Mouse (Mus musculus) kidney, adult 8-10 months (tissue): Measurements from ENCODE around the gene Cdk18.
"Not testable (repeated sequence)": the region's sequence is repeated elsewhere in the genome, so short reads cannot be mapped to it uniquely, and the experiment has no call there.

ENCODE experiments used
- DNase-seq, 2 experiments: peaks; one replicate each; pipeline ENCODE4 v3.0.0; 2022

The Cdk18 gene

DNA sequence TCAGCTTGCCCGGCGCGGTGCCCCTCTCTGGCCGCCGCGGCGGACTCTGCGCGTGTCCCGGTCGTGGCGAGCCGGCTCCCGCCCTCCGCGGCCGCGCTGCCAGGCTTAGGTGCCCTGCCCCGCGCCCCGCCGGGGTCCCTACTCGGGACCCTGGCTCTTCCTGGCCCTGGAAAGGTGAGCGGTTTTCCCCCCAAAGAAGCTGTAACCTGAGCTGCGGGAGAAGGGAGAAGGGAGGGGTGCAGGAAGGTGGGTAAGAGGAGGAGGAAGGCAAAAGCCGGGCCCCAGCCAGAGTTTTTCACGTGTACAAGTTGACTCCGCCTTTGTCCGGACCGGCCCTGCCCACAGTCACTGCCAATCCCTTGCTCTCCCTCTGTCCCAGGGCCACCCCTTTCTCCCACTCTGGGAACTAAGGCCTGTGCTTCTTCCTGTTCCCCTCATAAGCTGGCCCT, at the start of gene Cdk18:
Gene Cdk18 (minus strand): TSS at position 269 of the 449 bp plus-strand sequence.
- DNase-seq = peak; percentile 91 to 92

DNA sequence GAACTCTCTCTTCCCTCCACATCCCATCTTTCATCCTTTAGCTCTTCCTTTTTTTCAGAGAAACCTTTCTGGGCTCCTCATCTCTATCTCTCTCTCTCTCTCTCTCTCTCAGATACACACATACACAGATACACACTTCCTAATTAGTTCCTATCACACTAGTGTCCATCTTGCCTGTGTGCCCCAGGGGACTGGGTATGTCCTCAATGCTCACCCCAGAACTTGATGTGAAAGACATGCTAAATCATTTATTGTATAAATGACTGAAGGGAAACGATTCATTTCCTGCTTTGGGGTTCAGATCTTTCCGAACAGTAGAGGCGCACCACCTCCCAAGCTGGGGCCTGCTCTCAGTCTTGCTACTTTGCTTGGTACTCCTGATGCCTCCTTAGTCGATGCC, 49.7 kb upstream of the Cdk18 start:
- DNase-seq = no peak

DNA sequence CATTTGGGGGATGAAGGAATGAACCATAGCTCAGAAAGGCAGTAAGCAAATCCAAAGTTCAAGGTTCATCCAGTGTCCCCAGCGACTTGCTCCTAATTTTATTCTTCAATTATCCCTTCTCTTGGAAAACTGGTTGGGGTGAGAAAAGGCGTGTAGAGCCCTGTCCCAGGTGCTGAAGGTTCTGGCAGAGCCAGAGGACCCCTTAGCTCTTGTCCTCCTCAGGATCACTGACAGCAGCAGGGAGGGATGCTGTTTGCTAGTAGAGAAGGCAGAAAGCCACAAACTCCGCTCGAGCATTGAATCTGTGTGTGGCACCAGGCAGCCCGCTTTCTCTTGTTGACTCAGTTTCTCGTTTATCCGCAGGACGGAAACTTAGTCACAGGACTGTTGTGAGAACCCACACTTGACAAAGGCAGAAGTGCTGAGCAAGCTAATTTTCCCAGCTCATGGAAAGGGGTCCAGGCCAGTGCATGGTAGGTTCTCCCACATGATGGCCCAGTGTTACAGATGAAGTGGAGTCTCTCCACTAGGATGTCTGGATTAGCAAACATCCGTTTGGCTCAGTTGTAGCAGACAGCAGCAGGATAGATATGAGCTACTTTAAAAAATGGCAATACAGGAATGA, 49.1 kb upstream of the Cdk18 start:
- no peak for DNase-seq

GRCm38 (mm10) chr1:132186303-132186702, 46.8 kb upstream of the Cdk18 start:
- no peak for DNase-seq

DNA sequence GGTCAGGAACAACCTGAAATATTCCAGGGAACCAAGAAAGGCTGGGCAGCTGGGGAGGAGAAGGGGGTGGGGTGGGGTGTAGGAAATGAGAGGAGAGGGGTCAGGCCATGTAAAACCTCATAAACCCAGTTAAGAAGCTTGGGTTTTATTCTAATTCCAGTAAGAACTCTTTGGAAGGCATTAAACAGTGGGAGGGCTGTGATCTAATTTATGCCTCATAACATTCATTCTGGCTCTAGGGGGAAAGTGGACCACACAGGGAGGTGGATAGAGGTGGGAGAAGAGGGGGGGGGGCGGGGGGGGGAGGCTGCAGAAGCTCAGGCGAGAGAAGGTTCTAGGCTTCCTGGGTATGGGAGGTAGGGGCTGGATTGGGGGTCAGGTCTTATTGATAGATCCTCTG, 32.1 kb upstream of the Cdk18 start:
- DNase-seq = no peak

DNA sequence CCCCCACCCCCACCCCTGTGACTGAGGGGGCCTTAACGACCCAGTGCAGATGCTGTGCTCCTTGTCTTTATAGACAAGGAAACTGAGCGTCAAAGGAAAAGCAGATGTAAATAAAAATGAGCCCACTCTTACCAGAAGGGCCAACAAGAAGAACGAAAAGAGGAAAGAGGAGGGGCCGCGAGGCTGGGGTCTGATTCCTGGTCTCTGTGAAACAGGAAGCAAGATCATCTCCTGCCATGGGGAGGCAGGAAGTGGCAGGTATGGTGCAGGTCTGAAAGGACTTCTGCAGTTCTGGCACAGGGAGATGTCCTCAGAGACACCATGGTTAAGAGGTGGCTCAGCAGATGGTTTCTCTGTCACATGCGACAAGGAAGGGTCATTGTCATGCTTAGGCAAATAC, 31.2 kb upstream of the Cdk18 start:
- DNase-seq = no peak

DNA sequence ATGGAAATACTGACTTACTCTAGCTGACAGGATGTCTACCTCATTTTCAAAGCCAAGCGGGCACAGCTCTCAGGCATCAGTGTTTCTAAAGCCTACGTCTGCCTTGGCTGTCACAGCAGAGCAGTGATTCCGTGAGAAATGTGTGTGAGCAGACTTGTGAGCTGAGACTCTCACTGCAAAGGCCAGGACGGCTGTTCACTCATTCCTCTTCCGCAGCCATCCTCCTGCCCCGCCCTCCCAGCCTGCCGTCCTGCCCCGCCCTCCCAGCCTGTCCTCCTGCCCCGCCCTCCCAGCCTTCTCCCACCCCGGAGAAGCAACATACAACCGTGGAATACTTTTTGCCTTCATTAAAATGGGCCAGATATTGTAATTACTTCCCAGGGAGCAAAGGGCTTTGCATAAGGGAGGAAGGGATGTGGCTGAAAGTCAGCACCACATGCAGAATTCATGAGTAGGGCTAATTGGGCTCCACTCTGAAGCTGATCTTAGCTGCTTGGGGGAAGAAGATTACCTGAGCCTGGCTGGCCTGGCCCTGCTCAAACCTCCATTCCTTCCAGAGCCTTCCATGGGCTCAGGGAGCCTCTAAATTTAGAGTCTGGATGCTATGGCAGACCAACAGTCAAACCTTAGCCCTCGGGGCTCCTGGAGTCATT, 28.8 kb upstream of the Cdk18 start:
- no peak for DNase-seq

GRCm38 (mm10) chr1:132165859-132166258, 26.4 kb upstream of the Cdk18 start:
- DNase-seq = no peak

DNA sequence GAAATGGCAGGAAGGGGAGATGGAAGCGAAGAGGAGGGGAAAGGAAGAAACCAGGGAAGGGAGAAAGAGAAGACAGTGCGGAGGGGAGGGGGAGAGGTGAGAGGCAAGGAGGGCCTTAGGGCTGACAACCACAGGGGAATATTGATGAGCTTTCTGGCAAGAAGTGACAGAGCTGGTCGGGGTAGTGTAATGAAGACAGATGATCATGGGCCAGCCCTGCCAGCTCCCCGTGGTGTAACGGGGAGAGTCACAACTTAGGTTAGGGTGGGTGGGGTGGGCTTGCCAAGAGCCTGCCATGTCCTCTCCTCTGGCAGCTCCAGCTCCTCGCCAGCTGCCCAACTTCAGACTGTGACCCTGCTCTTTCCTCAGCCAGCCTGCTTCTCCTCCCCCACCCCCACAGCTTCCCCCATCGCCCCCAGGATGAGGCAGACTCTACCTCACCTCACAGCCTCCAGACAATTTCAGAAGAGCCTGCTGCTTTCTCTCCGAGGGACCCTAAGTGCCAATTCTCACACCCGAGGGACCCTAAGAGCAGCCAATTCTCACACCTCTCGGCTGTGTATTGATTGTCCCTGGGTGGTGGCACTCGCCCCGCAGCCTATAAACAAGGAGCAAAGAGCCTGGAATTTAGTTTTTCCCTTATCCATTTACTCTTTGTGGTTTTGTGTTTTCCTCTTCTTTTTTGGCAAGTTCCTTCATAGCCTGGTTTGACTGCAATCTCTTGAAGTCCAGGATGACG, 25.5 kb upstream of the Cdk18 start:
- no peak for DNase-seq

DNA sequence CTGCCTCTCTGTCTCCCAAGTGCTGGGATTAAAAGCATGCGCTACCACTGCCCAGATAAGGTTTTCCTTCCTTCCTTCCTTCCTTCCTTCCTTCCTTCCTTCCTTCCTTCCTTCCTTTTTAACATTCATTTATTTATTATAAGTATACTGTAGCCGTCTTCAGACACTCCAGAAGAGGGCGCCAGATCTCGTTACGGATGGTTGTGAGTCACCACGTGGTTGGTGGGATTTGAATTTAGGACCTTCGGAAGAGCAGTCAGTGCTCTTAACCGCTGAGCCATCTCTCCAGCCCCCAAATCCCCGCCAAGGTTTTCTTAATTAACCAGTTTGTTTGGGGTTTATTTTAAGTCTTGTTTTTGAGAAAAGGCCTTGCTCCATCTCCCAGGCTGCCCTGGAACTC, 23.1 kb upstream of the Cdk18 start:
- not testable (repeated sequence) for DNase-seq

- no peak for DNase-seq
These were observed 21.9 kb upstream of the Cdk18 start for GRCm38 (mm10) chr1:132161211-132161880.

DNA sequence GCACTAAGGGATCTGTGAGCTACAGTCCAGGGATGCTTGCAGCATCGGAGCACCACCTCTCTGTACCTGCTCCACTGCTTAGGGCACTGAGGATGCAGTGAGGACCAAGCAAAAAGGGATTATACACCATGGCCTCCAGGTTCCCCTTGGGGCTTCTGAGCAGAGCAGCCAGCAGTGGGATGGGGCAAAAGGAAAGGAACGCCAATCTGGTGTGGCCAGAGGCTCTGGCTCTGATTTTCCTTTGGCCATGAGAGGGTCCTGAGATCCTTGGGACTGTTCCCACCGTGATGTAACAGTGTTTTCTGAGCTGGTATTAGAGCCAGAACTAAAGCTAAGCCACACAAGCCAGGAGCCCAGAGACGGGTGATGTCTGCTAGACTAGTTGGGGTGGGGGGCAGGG, 20.2 kb upstream of the Cdk18 start:
- no peak for DNase-seq

DNA sequence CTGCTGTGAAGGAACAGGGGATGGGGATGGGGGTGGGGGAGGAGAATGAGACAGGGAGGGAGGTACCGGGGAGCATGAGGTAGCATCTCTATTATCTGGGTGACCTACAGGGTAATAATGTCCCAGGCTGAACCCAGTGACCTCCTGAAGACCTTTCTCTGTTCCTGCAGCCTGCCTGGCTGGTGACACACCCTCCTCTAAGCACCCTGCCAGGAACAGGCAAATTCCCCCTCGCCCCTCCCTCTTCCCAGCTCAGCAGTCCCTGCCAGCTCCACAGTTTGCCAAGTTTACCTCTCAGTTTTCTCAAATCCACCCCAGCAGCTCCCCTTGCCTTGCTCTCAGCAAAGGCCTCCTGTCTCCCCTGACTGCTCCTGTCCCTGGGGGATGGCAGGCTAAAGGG, 19.3 kb upstream of the Cdk18 start:
- no peak for DNase-seq

DNA sequence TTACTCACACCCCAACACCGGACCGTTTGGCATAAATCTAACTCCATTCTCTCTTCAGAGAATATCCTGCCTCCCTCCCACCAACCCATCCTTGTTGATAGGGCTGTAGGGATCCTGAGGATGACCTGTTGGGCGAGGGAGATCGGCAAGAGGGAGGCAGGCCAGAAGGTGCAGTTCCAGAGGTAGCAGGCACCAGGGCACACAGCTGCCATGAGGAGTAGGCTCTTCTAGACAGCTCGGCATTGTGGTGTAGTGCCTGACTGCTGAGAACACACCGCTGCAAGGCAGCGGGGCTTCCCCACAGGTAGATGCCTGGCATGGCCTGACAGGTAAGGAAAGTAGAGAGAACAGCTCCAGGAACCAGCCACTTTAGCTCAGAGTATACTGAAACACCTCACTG, 18.3 kb upstream of the Cdk18 start:
- no peak for DNase-seq

GRCm38 (mm10) chr1:132157016-132157781, 17.7 kb upstream of the Cdk18 start:
- peak; percentile 87 to 94 for DNase-seq

- DNase-seq = peak; percentile 82 to 88
These were observed 16.3 kb upstream of the Cdk18 start for GRCm38 (mm10) chr1:132155737-132156136.

DNA sequence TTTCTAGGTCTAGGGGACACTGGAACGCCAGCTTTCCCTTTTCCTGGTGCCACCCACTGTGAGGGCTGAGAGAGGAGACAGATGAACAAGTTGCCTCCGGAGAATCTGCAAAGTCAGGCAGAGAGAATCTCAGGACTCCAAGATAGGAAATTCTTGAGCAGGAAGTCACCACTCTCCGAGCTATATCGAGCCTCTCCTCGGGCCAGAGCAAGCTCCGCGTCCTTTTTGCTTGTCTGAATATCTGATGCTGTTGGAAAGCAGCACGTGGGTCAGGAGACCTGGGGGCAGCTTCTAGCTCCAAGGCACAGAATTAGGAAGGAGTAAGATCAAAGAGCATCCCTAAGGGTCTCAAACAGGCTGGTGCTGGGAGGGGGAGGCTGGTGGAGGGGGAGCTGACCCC, 14.2 kb upstream of the Cdk18 start:
- no peak for DNase-seq

DNA sequence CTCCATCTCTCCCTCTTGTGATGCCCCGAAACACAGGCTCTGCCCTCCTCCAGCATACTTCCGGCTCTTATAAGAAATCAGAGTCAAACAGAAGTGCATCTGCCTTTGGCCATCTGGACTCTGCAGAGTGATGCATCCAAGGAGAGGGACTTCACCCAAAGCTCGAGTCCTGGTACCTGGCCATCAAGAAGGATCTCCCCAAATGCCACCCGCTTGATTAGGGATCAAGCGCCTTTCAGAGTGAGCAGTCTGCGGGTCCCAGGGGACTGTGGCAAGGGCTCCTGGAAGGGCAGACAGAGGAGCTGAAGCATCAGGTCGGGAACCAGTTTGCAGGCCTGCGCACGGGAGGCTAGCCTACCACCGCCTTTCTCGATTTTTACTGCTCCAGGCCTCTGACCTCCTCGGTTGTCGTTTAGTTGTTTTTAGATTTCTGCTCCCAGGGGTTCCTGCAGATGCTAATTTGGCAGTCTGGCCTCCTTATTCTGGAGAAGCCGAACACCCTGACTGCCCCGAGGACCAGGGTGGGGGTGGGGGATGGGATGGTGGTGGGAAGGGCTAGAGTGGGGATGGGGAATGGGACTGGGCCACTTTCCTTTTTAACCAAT, 13.7 kb upstream of the Cdk18 start:
- DNase-seq = no peak

GRCm38 (mm10) chr1:132151908-132152307, 12.4 kb upstream of the Cdk18 start:
- no peak for DNase-seq

- DNase-seq = peak; percentile 67 to 73
These were observed 11.5 kb upstream of the Cdk18 start for GRCm38 (mm10) chr1:132150817-132151601.

DNA sequence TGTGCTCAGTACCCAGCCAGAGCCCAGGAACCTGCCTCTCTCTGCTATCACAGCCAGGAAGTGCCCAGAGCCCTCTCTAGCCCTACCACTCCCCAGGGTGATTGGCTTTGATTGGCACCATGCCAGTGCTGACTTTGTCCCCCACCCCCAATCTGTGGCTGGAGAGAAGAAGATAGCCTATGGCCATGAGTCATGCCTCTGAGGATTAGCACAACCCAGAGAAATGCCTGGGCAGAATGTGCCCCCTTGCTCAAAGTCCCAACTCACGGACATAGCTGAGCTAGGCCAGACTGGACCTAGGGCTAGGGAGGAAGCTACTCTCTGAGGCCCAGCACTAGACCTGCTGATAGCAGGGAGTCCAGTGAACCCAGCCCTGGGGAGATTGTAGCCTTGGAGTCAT, 10.7 kb upstream of the Cdk18 start:
- peak; percentile 70 to 86 for DNase-seq
